Mouse (Mus musculus): ENCODE measurements around the gene F5.

F5 gene

GRCm38 (mm10) chr1:164168818-164169217, 17.2 kb downstream of the F5 start:
- Histone ChIP-seq H3K36me3 (ENCODE audit: insufficient read depth, low read length) (no peaks in the 10 kb centered on the region), H3K9me3 (ENCODE audit: low read length) (no peaks in the 10 kb centered on the region), H3K4me1 (replicated peaks; ENCODE audit: low read depth, low read length) (no peaks in the 10 kb centered on the region), H3K27me3 (ENCODE audit: insufficient read depth, low read length) (no peaks in the 10 kb centered on the region), H3K4me3 (replicated peaks; ENCODE audit: low read length) (no peak overlapping the region)
- no peak for TF ChIP-seq CTCF (conservative IDR thresholded peaks at IDR 0.05; ENCODE audit: low read length)
- TF ChIP-seq NANOG (IDR thresholded peaks at IDR 0.05; ENCODE audit: borderline replicate concordance, low read length), result no peak
- TF ChIP-seq POU5F1 (IDR thresholded peaks at IDR 0.05; ENCODE audit: borderline replicate concordance, low read length), result no peak

GRCm38 (mm10) chr1:164170434-164170833, 18.8 kb downstream of the F5 start:
- TF ChIP-seq NANOG (IDR thresholded peaks at IDR 0.05; ENCODE audit: borderline replicate concordance, low read length) (no peak), CTCF (conservative IDR thresholded peaks at IDR 0.05; ENCODE audit: low read length) (no peak), POU5F1 (IDR thresholded peaks at IDR 0.05; ENCODE audit: borderline replicate concordance, low read length) (no peak)
- Histone ChIP-seq H3K9me3 (ENCODE audit: low read length) (no peaks in the 10 kb centered on the region), H3K4me3 (replicated peaks; ENCODE audit: low read length) (no peak overlapping the region), H3K36me3 (ENCODE audit: insufficient read depth, low read length) (no peaks in the 10 kb centered on the region), H3K4me1 (replicated peaks; ENCODE audit: low read depth, low read length) (no peaks in the 10 kb centered on the region), H3K27me3 (ENCODE audit: insufficient read depth, low read length) (no peaks in the 10 kb centered on the region)

GRCm38 (mm10) chr1:164173145-164173544, 21.5 kb downstream of the F5 start:
- Histone ChIP-seq H3K9me3 (ENCODE audit: low read length) (no peaks in the 10 kb centered on the region), H3K27me3 (ENCODE audit: insufficient read depth, low read length) (no peaks in the 10 kb centered on the region), H3K36me3 (ENCODE audit: insufficient read depth, low read length) (no peaks in the 10 kb centered on the region), H3K4me3 (replicated peaks; ENCODE audit: low read length) (no peak overlapping the region), H3K4me1 (replicated peaks; ENCODE audit: low read depth, low read length) (no peaks in the 10 kb centered on the region)
- TF ChIP-seq CTCF (conservative IDR thresholded peaks at IDR 0.05; ENCODE audit: low read length), result no peak
- TF ChIP-seq NANOG (IDR thresholded peaks at IDR 0.05; ENCODE audit: borderline replicate concordance, low read length), result no peak
- no peak for TF ChIP-seq POU5F1 (IDR thresholded peaks at IDR 0.05; ENCODE audit: borderline replicate concordance, low read length)

- Histone ChIP-seq H3K27me3 (ENCODE audit: insufficient read depth, low read length) (no peaks in the 10 kb centered on the region), H3K4me3 (replicated peaks; ENCODE audit: low read length) (no peak overlapping the region), H3K4me1 (replicated peaks; ENCODE audit: low read depth, low read length) (no peaks in the 10 kb centered on the region), H3K9me3 (ENCODE audit: low read length) (no peaks in the 10 kb centered on the region), H3K36me3 (ENCODE audit: insufficient read depth, low read length) (no peaks in the 10 kb centered on the region)
- TF ChIP-seq POU5F1 (IDR thresholded peaks at IDR 0.05; ENCODE audit: borderline replicate concordance, low read length), result no peak
- TF ChIP-seq NANOG (IDR thresholded peaks at IDR 0.05; ENCODE audit: borderline replicate concordance, low read length), result no peak
- TF ChIP-seq CTCF (conservative IDR thresholded peaks at IDR 0.05; ENCODE audit: low read length), result no peak
Observed at GRCm38 (mm10) chr1:164176856-164177255, 25.2 kb downstream of the F5 start.

GRCm38 (mm10) chr1:164178429-164178828, 26.8 kb downstream of the F5 start:
- H3K36me3 ChIP-seq (ENCODE audit: insufficient read depth, low read length), result no peaks in the 10 kb centered on the region
- H3K9me3 ChIP-seq (ENCODE audit: low read length), result no peaks in the 10 kb centered on the region
- TF ChIP-seq POU5F1 (IDR thresholded peaks at IDR 0.05; ENCODE audit: borderline replicate concordance, low read length) (no peak), NANOG (IDR thresholded peaks at IDR 0.05; ENCODE audit: borderline replicate concordance, low read length) (no peak), CTCF (conservative IDR thresholded peaks at IDR 0.05; ENCODE audit: low read length) (no peak)
- H3K4me1 ChIP-seq (replicated peaks; ENCODE audit: low read depth, low read length), result no peaks in the 10 kb centered on the region
- H3K4me3 ChIP-seq (replicated peaks; ENCODE audit: low read length), result no peak overlapping the region
- no peaks in the 10 kb centered on the region for H3K27me3 ChIP-seq (ENCODE audit: insufficient read depth, low read length)

- Histone ChIP-seq H3K27me3 (ENCODE audit: insufficient read depth, low read length) (no peaks in the 10 kb centered on the region), H3K4me1 (replicated peaks; ENCODE audit: low read depth, low read length) (peaks cover 6% of the 10 kb centered on the region; the same call in 1 of the 2 replicates), H3K9me3 (ENCODE audit: low read length) (no peaks in the 10 kb centered on the region), H3K4me3 (replicated peaks; ENCODE audit: low read length) (no peak overlapping the region), H3K36me3 (ENCODE audit: insufficient read depth, low read length) (no peaks in the 10 kb centered on the region)
- TF ChIP-seq NANOG (IDR thresholded peaks at IDR 0.05; ENCODE audit: borderline replicate concordance, low read length) (no peak), CTCF (conservative IDR thresholded peaks at IDR 0.05; ENCODE audit: low read length) (peak; percentile 96)
Observed at GRCm38 (mm10) chr1:164184142-164184870, 32.7 kb downstream of the F5 start.

- no peaks in the 10 kb centered on the region for H3K36me3 ChIP-seq (ENCODE audit: insufficient read depth, low read length)
- H3K4me1 ChIP-seq (replicated peaks; ENCODE audit: low read depth, low read length), result peaks cover 6% of the 10 kb centered on the region; the same call in 1 of the 2 replicates
- TF ChIP-seq CTCF (conservative IDR thresholded peaks at IDR 0.05; ENCODE audit: low read length), result no peak
- TF ChIP-seq POU5F1 (IDR thresholded peaks at IDR 0.05; ENCODE audit: borderline replicate concordance, low read length), result no peak
- no peak for TF ChIP-seq NANOG (IDR thresholded peaks at IDR 0.05; ENCODE audit: borderline replicate concordance, low read length)
- H3K4me3 ChIP-seq (replicated peaks; ENCODE audit: low read length), result no peak overlapping the region
- H3K9me3 ChIP-seq (ENCODE audit: low read length), result no peaks in the 10 kb centered on the region
- H3K27me3 ChIP-seq (ENCODE audit: insufficient read depth, low read length), result no peaks in the 10 kb centered on the region
Observed at GRCm38 (mm10) chr1:164184871-164185223, 33.2 kb downstream of the F5 start.

GRCm38 (mm10) chr1:164185316-164185715, 33.7 kb downstream of the F5 start:
- no peak overlapping the region for H3K4me3 ChIP-seq (replicated peaks; ENCODE audit: low read length)
- TF ChIP-seq CTCF (conservative IDR thresholded peaks at IDR 0.05; ENCODE audit: low read length) (no peak), NANOG (IDR thresholded peaks at IDR 0.05; ENCODE audit: borderline replicate concordance, low read length) (no peak), POU5F1 (IDR thresholded peaks at IDR 0.05; ENCODE audit: borderline replicate concordance, low read length) (no peak)
- no peaks in the 10 kb centered on the region for H3K9me3 ChIP-seq (ENCODE audit: low read length)
- H3K4me1 ChIP-seq (replicated peaks; ENCODE audit: low read depth, low read length), result peaks cover 6% of the 10 kb centered on the region; the same call in 1 of the 2 replicates
- H3K27me3 ChIP-seq (ENCODE audit: insufficient read depth, low read length), result no peaks in the 10 kb centered on the region
- H3K36me3 ChIP-seq (ENCODE audit: insufficient read depth, low read length), result no peaks in the 10 kb centered on the region

Data from E14TG2a.4 (cell line).